Mouse (Mus musculus) G1E (cell line): ENCODE data around the gene St6gal1. TPM values are rescaled to one million over a fixed set of nuclear protein-coding genes. Genes with fewer than 3 reads are reported as not detected.

Experiments used
- ATAC-seq: 2 replicates; pipeline ENCODE4 v1.8.0; 2016; ENCODE audit warnings: mild to moderate bottlenecking; ENCODE audit not compliant: insufficient number of reproducible peaks, poor library complexity, low FRiP score, severe bottlenecking; ENCODE audit errors: extremely low read depth
- DNase-seq: peaks from one replicate; pipeline ENCODE4 v3.0.0; 2012; ENCODE audit warnings: low spot score
- H3K27me3 ChIP-seq: 2 replicates; pipeline ENCODE4 v1.6.1; 2012; ENCODE audit warnings: mild to moderate bottlenecking, low read length, inconsistent platforms; ENCODE audit not compliant: insufficient read depth
- H3K36me3 ChIP-seq: replicated peaks from 2 replicates; pipeline ENCODE3; 2012; ENCODE audit warnings: mild to moderate bottlenecking, inconsistent platforms
- H3K4me1 ChIP-seq: 2 replicates; pipeline ENCODE4 v1.6.1; 2012; ENCODE audit warnings: low read depth, low read length, inconsistent platforms, mixed read lengths; ENCODE audit not compliant: insufficient read depth
- H3K4me3 ChIP-seq: 2 replicates; pipeline ENCODE4 v1.5.1; 2012; ENCODE audit warnings: low read depth, mild to moderate bottlenecking, inconsistent platforms, low read length, moderate library complexity, mixed read lengths
- H3K9me3 ChIP-seq: replicated peaks from 2 replicates; pipeline ENCODE4 v1.6.1; 2012; ENCODE audit warnings: inconsistent platforms
- CTCF ChIP-seq: IDR thresholded peaks from 2 replicates; pipeline ENCODE4 v1.5.1; 2012; ENCODE audit warnings: low read depth, low read length, inconsistent platforms, mixed read lengths
- GATA1 ChIP-seq: IDR thresholded peaks from 2 replicates; pipeline ENCODE4 v1.6.1; 2012; ENCODE audit warnings: borderline replicate concordance, low read length, inconsistent platforms, mixed read lengths
- GATA2 ChIP-seq: IDR thresholded peaks from 2 replicates; pipeline ENCODE4 v1.6.1; 2012; ENCODE audit warnings: low read depth, low read length, inconsistent platforms, borderline replicate concordance
- POLR2AphosphoS5 ChIP-seq: IDR thresholded peaks from 2 replicates; pipeline ENCODE4 v1.6.1; 2012; ENCODE audit warnings: low read depth, low read length, inconsistent platforms; ENCODE audit not compliant: insufficient replicate concordance
- TAL1 ChIP-seq: conservative IDR thresholded peaks from 2 replicates; pipeline ENCODE4 v1.6.1; 2012; ENCODE audit warnings: low read depth, low read length, inconsistent platforms, mixed read lengths
- polyA plus RNA-seq: library from polyadenylated mRNA; stranded (reverse); fragments of >175 nt; gene quantifications from 2 replicates; pipeline ENCODE4 v1.2.3, GENCODE M21; 2012
- total RNA-seq, 2 experiments: library from RNA; stranded (forward) in 1 of 2; stranded (reverse) in 1 of 2; fragments of 200-1000 nt in 1 of 2; fragments of >200 nt in 1 of 2; fragmentation: Nextera tagmentation in 1 of 2; gene quantifications; 2 replicates each; pipeline ENCODE4 v1.2.3; 2014 to 2017

Gene St6gal1
- total and polyA plus RNA-seq, 3 experiments = 0.24 to 4.0 (median 3.0) TPM

GRCm38 (mm10) chr16:23215241-23215900 is 9.2 kb upstream of the St6gal1 start:
- Histone ChIP-seq H3K9me3 (no peaks in the 10 kb centered on the region), H3K27me3 (no peaks in the 10 kb centered on the region), H3K4me1 (no peaks in the 10 kb centered on the region), H3K4me3 (no peak overlapping the region), H3K36me3 (no peaks in the 10 kb centered on the region)
- no peak for DNase-seq
- ATAC-seq = no peak
- no peak for TF ChIP-seq GATA2
- TF ChIP-seq POLR2AphosphoS5 = no peak
- no peak for TF ChIP-seq TAL1
- TF ChIP-seq GATA1 = no peak
- no peak for TF ChIP-seq CTCF

GRCm38 (mm10) chr16:23216366-23216765 is 8.2 kb upstream of the St6gal1 start:
- DNase-seq (no peak), ATAC-seq (no peak)
- Histone ChIP-seq H3K36me3 (no peaks in the 10 kb centered on the region), H3K27me3 (no peaks in the 10 kb centered on the region), H3K9me3 (no peaks in the 10 kb centered on the region), H3K4me1 (no peaks in the 10 kb centered on the region), H3K4me3 (no peak overlapping the region)
- TF ChIP-seq CTCF = no peak
- TF ChIP-seq GATA2 = no peak
- no peak for TF ChIP-seq GATA1
- TF ChIP-seq POLR2AphosphoS5 = no peak
- no peak for TF ChIP-seq TAL1

- ATAC-seq (no peak), DNase-seq (no peak)
- Histone ChIP-seq H3K4me3 (no peak overlapping the region), H3K4me1 (no peaks in the 10 kb centered on the region), H3K36me3 (no peaks in the 10 kb centered on the region), H3K27me3 (no peaks in the 10 kb centered on the region), H3K9me3 (no peaks in the 10 kb centered on the region)
- TF ChIP-seq GATA1 (no peak), POLR2AphosphoS5 (no peak), TAL1 (no peak), GATA2 (no peak), CTCF (no peak)
Measured at GRCm38 (mm10) chr16:23218313-23218712, 6.2 kb upstream of the St6gal1 start.

- Histone ChIP-seq H3K4me3 (no peak overlapping the region), H3K36me3 (no peaks in the 10 kb centered on the region), H3K9me3 (0 out of 2 replicates have a peak, but pooled peaks cover 2% of the 10 kb centered on the region), H3K4me1 (no peaks in the 10 kb centered on the region), H3K27me3 (peaks cover 22% of the 10 kb centered on the region)
- DNase-seq = no peak
- no peak for ATAC-seq
- no peak for TF ChIP-seq GATA2
- no peak for TF ChIP-seq GATA1
- TF ChIP-seq CTCF = no peak
Measured at GRCm38 (mm10) chr16:23223166-23223870, 1.2 kb upstream of the St6gal1 start.

GRCm38 (mm10) chr16:23223871-23224469 is 570 bp upstream of the St6gal1 start:
- peaks cover 22% of the 10 kb centered on the region for H3K27me3 ChIP-seq
- no peaks in the 10 kb centered on the region for H3K36me3 ChIP-seq
- DNase-seq = no peak
- 0 out of 2 replicates have a peak, but pooled peaks cover 2% of the 10 kb centered on the region for H3K9me3 ChIP-seq
- H3K4me3 ChIP-seq = no peak overlapping the region
- ATAC-seq = no peak
- TF ChIP-seq CTCF (no peak), TAL1 (no peak), GATA1 (no peak), POLR2AphosphoS5 (no peak)
- H3K4me1 ChIP-seq = no peaks in the 10 kb centered on the region

GRCm38 (mm10) chr16:23225069-23225721 is 655 bp downstream of the St6gal1 start:
- no peak for DNase-seq
- no peak for TF ChIP-seq GATA1
- TF ChIP-seq TAL1 = no peak
- no peak for TF ChIP-seq GATA2
- TF ChIP-seq CTCF = no peak
- Histone ChIP-seq H3K27me3 (peaks cover 22% of the 10 kb centered on the region), H3K4me1 (no peaks in the 10 kb centered on the region), H3K36me3 (no peaks in the 10 kb centered on the region), H3K9me3 (0 out of 2 replicates have a peak, but pooled peaks cover 2% of the 10 kb centered on the region), H3K4me3 (no peak overlapping the region)
- ATAC-seq = no peak
